Mouse (Mus musculus) ES-Bruce4 (cell line): ENCODE data around the gene Dtx2. TPM values are rescaled to one million over a fixed set of nuclear protein-coding genes. Genes with fewer than 3 reads are reported as not detected.

ENCODE experiments used
- H3K27ac ChIP-seq: 2 replicates; pipeline ENCODE4 v1.5.1; 2012; ENCODE audit warnings: low read length, inconsistent platforms; ENCODE audit not compliant: insufficient read depth
- H3K27me3 ChIP-seq: 2 replicates; pipeline ENCODE4 v1.6.1; 2012; ENCODE audit warnings: mild to moderate bottlenecking, low read length, inconsistent platforms; ENCODE audit not compliant: control insufficient read depth, poor library complexity, insufficient read depth, severe bottlenecking
- H3K36me3 ChIP-seq: 2 replicates; pipeline ENCODE4 v1.6.1; 2012; ENCODE audit warnings: inconsistent platforms, mild to moderate bottlenecking, low read length, moderate library complexity; ENCODE audit not compliant: control insufficient read depth, poor library complexity, insufficient read depth, severe bottlenecking
- H3K4me1 ChIP-seq: one replicate; pipeline ENCODE4 v1.8.1; 2011; ENCODE audit warnings: low read length; ENCODE audit not compliant: control insufficient read depth, insufficient read depth
- H3K4me3 ChIP-seq: 2 replicates; pipeline ENCODE4 v1.5.1; 2011; ENCODE audit warnings: low read depth, mild to moderate bottlenecking, low read length
- H3K9ac ChIP-seq: 2 replicates; pipeline ENCODE4 v1.6.1; 2012; ENCODE audit warnings: low read depth, mild to moderate bottlenecking, inconsistent platforms; ENCODE audit not compliant: poor library complexity, severe bottlenecking
- H3K9me3 ChIP-seq: replicated peaks from 2 replicates; pipeline ENCODE4 v1.6.1; 2012; ENCODE audit warnings: mild to moderate bottlenecking, low read length, inconsistent platforms; ENCODE audit not compliant: control insufficient read depth, poor library complexity, insufficient read depth, severe bottlenecking
- CTCF ChIP-seq: IDR thresholded peaks from one replicate; pipeline ENCODE4 v1.8.1; 2011; ENCODE audit warnings: low read depth, low read length
- EP300 ChIP-seq: IDR thresholded peaks from 2 replicates; pipeline ENCODE4 v1.6.1; 2011; ENCODE audit warnings: low read depth, low read length; ENCODE audit not compliant: insufficient read depth
- POLR2A ChIP-seq: IDR thresholded peaks from one replicate; pipeline ENCODE4 v1.8.1; 2011; ENCODE audit warnings: low read length; ENCODE audit not compliant: insufficient read depth
- polyA plus RNA-seq: library from polyadenylated mRNA; stranded (reverse); fragments of >200 nt; gene quantifications from 2 replicates; pipeline ENCODE4 v1.2.4, GENCODE M21; 2011; ENCODE audit warnings: low read depth; ENCODE audit not compliant: missing spikeins, insufficient read depth, insufficient read length

Gene Dtx2
- polyA plus RNA-seq, 1 experiment: 23.7 TPM

GRCm38 (mm10) chr5:136038258-136039214 is 43.9 kb downstream of the Dtx2 start, which contains the start of gene Upk3b:
Upk3b (plus strand) TSS chr5:136038496.
- TF ChIP-seq CTCF (no peak), POLR2A (no peak), EP300 (no peak)
- Histone ChIP-seq H3K9ac (no peak within 1 kb of the TSS), H3K4me3 (no peak within 1 kb of the TSS), H3K36me3 (no peaks in the 10 kb centered on the region), H3K27me3 (no peaks in the 10 kb centered on the region), H3K9me3 (no peaks in the 10 kb centered on the region), H3K27ac (no peak within 1 kb of the TSS), H3K4me1 (peaks cover 2% of the 10 kb centered on the region)

- H3K9me3 ChIP-seq: no peaks in the 10 kb centered on the region
- TF ChIP-seq POLR2A: no peak
- no peak for TF ChIP-seq EP300
- TF ChIP-seq CTCF: no peak
- no peak overlapping the region for H3K9ac ChIP-seq
- peak overlapping the region; percentile 85 for H3K27ac ChIP-seq
- peaks cover 2% of the 10 kb centered on the region for H3K4me1 ChIP-seq
- no peaks in the 10 kb centered on the region for H3K36me3 ChIP-seq
- no peaks in the 10 kb centered on the region for H3K27me3 ChIP-seq
- peak overlapping the region; percentile 58; the same call in 1 of the 2 replicates for H3K4me3 ChIP-seq
These were observed 45.6 kb downstream of the Dtx2 start for GRCm38 (mm10) chr5:136040210-136040609.

GRCm38 (mm10) chr5:136041260-136041659 is 46.7 kb downstream of the Dtx2 start:
- Histone ChIP-seq H3K36me3 (no peaks in the 10 kb centered on the region), H3K27me3 (no peaks in the 10 kb centered on the region), H3K27ac (peak overlapping the region; percentile 95), H3K4me1 (peaks cover 2% of the 10 kb centered on the region), H3K9ac (no peak overlapping the region), H3K9me3 (no peaks in the 10 kb centered on the region), H3K4me3 (no peak overlapping the region)
- TF ChIP-seq POLR2A: no peak
- TF ChIP-seq CTCF: no peak
- no peak for TF ChIP-seq EP300

GRCm38 (mm10) chr5:136041666-136042065 is 47.1 kb downstream of the Dtx2 start:
- Histone ChIP-seq H3K9ac (no peak overlapping the region), H3K27ac (peak overlapping the region; percentile 95), H3K27me3 (no peaks in the 10 kb centered on the region), H3K4me3 (0 out of 2 replicates have a peak overlapping the region, but pooled peaks have one; percentile 10), H3K9me3 (no peaks in the 10 kb centered on the region), H3K4me1 (peaks cover 2% of the 10 kb centered on the region), H3K36me3 (no peaks in the 10 kb centered on the region)
- TF ChIP-seq CTCF (no peak), POLR2A (no peak), EP300 (no peak)

- TF ChIP-seq CTCF: peak; percentile 58
- TF ChIP-seq EP300: no peak
These were observed 50.3 kb downstream of the Dtx2 start for GRCm38 (mm10) chr5:136044865-136045264.

GRCm38 (mm10) chr5:136045408-136045807 is 50.8 kb downstream of the Dtx2 start:
- no peak overlapping the region for H3K27ac ChIP-seq
- H3K9ac ChIP-seq: no peak overlapping the region
- TF ChIP-seq POLR2A: no peak
- peak; percentile 77 for TF ChIP-seq CTCF
- 0 out of 2 replicates have a peak, but pooled peaks have one; percentile 15 for TF ChIP-seq EP300

More at GRCm38 (mm10) chr5:136044865-136045264, 50.3 kb downstream of the Dtx2 start:
- Histone ChIP-seq H3K4me3 (no peak overlapping the region), H3K9me3 (no peaks in the 10 kb centered on the region), H3K4me1 (peaks cover 4% of the 10 kb centered on the region), H3K27ac (no peak overlapping the region), H3K36me3 (no peaks in the 10 kb centered on the region), H3K9ac (no peak overlapping the region), H3K27me3 (no peaks in the 10 kb centered on the region)

More at GRCm38 (mm10) chr5:136045408-136045807, 50.8 kb downstream of the Dtx2 start:
- peaks cover 4% of the 10 kb centered on the region for H3K4me1 ChIP-seq
- no peaks in the 10 kb centered on the region for H3K9me3 ChIP-seq
- no peaks in the 10 kb centered on the region for H3K27me3 ChIP-seq
- H3K36me3 ChIP-seq: no peaks in the 10 kb centered on the region
- no peak overlapping the region for H3K4me3 ChIP-seq
